Comparison of ENCODE assay signal across 8 mouse cellular contexts in genomic region chr4:149958566-149958965, GRCm38 (mm10). TPM values are rescaled to one million over a fixed set of nuclear protein-coding genes. Genes with fewer than 3 reads are reported as not detected.
DNase-seq lines count a peak whose midpoint lies in the region; ATAC-seq lines count a peak whose summit lies in the region.

No protein-coding gene starts in this region.

- H3K27ac ChIP-seq in heart, embryonic 12.5 days (ENCODE audit: poor library complexity, severe bottlenecking) = no peak overlapping the region

- H3K27me3 ChIP-seq in heart, embryonic 12.5 days (replicated peaks) = peaks cover 16% of the 10 kb centered on the region

- H3K9me3 ChIP-seq in heart, embryonic 12.5 days (replicated peaks) = no peaks in the 10 kb centered on the region

- peak; percentile 72 to 93 for DNase-seq in heart, adult 18-20 months
- DNase-seq in Muller cell, postnatal 12 days (ENCODE audit: inconsistent ontology term) = peak; percentile 61
- DNase-seq in cerebellum, postnatal 10 days = peak; percentile 89 to 93
- peak; percentile 85 to 90 for DNase-seq in heart, postnatal 10 days
- DNase-seq in left cerebral cortex, postnatal 10 days (ENCODE audit: extremely low spot score in 1 of 2, low spot score in 2 of 2) = peak; percentile 78 to 84
- DNase-seq in thymus, postnatal 10 days (ENCODE audit: low spot score in 2 of 2) = peak; percentile 47 to 82

- H3K9ac ChIP-seq in heart, embryonic 12.5 days = no peak overlapping the region

- intact Hi-C loops in heart, postnatal 10 days (cut with DNase I) = loop anchor here (1.0 to 2.0 kb wide), 3 partner anchors 120 to 206 kb away; no protein-coding TSS in a partner anchor
- intact Hi-C loops in left cerebral cortex, postnatal 10 days (cut with DNase I) = loop anchor here (1.0 to 5.0 kb wide), 3 partner anchors 101 to 206 kb away; no protein-coding TSS in a partner anchor

- H3K4me1 ChIP-seq in heart, embryonic 12.5 days (replicated peaks) = peaks cover 14% of the 10 kb centered on the region

- H3K36me3 ChIP-seq in heart, embryonic 12.5 days = no peaks in the 10 kb centered on the region

- no peak overlapping the region for H3K4me3 ChIP-seq in heart, embryonic 12.5 days

- WGBS in heart, embryonic 12.5 days = 5% methylated on average over 5 of the region's 5 CpGs

- no peak overlapping the region for H3K4me2 ChIP-seq in heart, embryonic 12.5 days

- no peak for ATAC-seq in heart, embryonic 12.5 days (ENCODE audit: insufficient number of reproducible peaks, low FRiP score)
- ATAC-seq in neutrophil, adult 5-6 weeks (ENCODE audit: extremely low read depth, insufficient number of reproducible peaks, low FRiP score, poor library complexity, severe bottlenecking) = peak; percentile 57; the same call in 1 of the 2 replicates

RNA-seq across cellular contexts. Expression of gene Spsb1, which starts 3.7 kb away (rescaled TPM):
- 10 to 100 TPM; 34.1 to 41.4 TPM for total RNA-seq in heart, adult 18-20 months (2021)
- polyA plus RNA-seq in heart, embryonic 12.5 days (2016; fragmentation: Nextera tagmentation; extraction: Ambion mirVana) = 5.4 and 5.7 TPM in 2 replicates
- 10 to 100 TPM; 34.3 to 56.2 TPM for total RNA-seq in heart, postnatal 10 days (2021)
- total RNA-seq in left cerebral cortex, postnatal 10 days (2021) = 10 to 100 TPM; 16.5 to 22.0 TPM
- 0.58 and 0.74 TPM in 2 replicates for total RNA-seq in neutrophil, adult 5-6 weeks (2017)

RNA-seq across cellular contexts. Expression of gene H6pd, which starts 50.3 kb away (rescaled TPM):
- total RNA-seq in heart, adult 18-20 months (2021) = 10 to 100 TPM; 35.4 to 48.7 TPM
- 11.4 and 12.7 TPM in 2 replicates for polyA plus RNA-seq in heart, embryonic 12.5 days (2016; fragmentation: Nextera tagmentation; extraction: Ambion mirVana)
- 10 to 100 TPM; 41.9 to 45.6 TPM for total RNA-seq in heart, postnatal 10 days (2021)
- 10 to 100 TPM; 13.7 to 17.0 TPM for total RNA-seq in left cerebral cortex, postnatal 10 days (2021)
- 18.6 and 20.5 TPM in 2 replicates for total RNA-seq in neutrophil, adult 5-6 weeks (2017)

Comparison
In these comparisons a context has a peak if more than half of its experiments do, and no peak if none do; other contexts are left out.
1. RNA of gene Spsb1, which starts 3.7 kb away (total RNA-seq): 34.3 to 56.2 TPM in heart, postnatal 10 days, 34.1 to 41.4 TPM in heart, adult 18-20 months and 16.5 to 22.0 TPM in left cerebral cortex, postnatal 10 days; 0.58 to 0.74 TPM in neutrophil, adult 5-6 weeks; every median in the first group is over 10 times any median in the second.
2. Peak in every context shown above with its lines, with median percentiles within 50 percentile points of each other: DNase-seq.